Mouse (Mus musculus) granulocyte monocyte progenitor cell, adult 5-6 weeks (primary cell): ENCODE results near the gene Tfap4. TPM values are rescaled to one million over a fixed set of nuclear protein-coding genes. Genes with fewer than 3 reads are reported as not detected.

ENCODE experiments used
- ATAC-seq: replicated peaks from 2 replicates; pipeline ENCODE4 v1.8.0; 2016; ENCODE audit warnings: mild to moderate bottlenecking, moderate TSS enrichment, inconsistent platforms; ENCODE audit not compliant: poor library complexity, severe bottlenecking
- total RNA-seq, 2 experiments: library from RNA; stranded (forward) in 1 of 2; stranded (reverse) in 1 of 2; fragments of 200-712, 200-1000 nt in 1 of 2; fragments of >200 nt in 1 of 2; fragmentation: Nextera tagmentation in 1 of 2; gene quantifications; 2 replicates each; pipeline ENCODE4 v1.2.3; 2014 to 2017

Tfap4 gene
- total RNA-seq, 2 experiments from 2014 or later: 46.6 to 47.6 TPM

DNA sequence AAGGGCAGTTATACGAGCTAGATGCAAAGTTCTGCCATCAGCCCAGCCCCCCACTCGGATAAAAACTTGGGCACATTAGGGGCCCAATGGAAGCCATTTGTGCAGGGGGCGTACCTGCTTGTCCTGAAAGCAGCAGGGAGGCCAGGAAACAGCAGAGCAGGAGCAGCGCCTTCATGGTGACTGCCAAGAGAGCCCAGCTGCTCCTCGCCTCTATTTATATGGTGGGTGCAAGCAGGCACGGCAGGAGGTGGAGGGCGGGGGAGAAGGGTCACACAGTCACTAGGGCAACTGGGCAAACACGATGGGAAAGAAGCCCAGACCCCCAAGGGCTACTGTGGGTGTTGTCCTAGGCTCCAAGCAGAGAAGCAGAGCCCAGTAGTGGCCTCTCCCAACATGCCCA is 36.8 kb downstream of the Tfap4 start:
- ATAC-seq: no peak

DNA sequence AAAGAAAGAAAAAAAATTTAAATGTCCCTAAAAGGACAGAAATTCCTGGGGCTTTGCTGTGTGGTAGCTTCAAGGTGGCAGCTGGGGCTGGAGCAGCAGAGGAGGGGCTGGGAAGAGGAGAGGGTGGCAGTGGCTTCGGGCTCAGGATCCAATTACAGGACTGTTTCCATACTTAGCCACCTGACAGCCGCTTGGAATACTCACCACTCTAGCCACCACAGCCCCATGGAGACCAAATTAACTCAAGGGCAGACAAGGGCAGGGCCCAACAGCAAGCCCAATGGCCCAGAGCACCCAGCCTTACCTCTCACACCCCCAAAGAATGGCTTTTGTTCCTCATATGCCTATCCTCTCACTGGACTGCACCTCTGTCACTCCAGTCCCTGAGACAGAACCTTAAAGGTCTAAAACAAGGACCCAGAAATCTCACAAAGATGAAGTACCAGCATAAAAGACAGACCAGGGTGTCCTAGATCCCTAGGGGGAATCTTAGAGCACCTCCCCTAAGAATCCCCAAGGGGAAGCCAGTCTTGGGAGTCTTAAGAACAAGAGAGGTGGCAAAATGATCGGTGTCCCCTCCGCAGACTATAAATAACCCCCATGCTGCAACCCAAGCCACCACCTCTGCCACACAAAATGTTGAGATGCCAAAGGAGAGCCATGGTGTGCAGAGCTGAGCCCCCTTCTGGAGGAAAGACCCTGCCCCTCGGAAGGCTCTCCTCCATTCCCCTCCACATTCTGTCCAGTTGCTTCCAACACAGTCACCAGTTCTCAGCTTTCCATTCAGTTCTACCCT is 37.7 kb downstream of the Tfap4 start:
- ATAC-seq: no peak

DNA sequence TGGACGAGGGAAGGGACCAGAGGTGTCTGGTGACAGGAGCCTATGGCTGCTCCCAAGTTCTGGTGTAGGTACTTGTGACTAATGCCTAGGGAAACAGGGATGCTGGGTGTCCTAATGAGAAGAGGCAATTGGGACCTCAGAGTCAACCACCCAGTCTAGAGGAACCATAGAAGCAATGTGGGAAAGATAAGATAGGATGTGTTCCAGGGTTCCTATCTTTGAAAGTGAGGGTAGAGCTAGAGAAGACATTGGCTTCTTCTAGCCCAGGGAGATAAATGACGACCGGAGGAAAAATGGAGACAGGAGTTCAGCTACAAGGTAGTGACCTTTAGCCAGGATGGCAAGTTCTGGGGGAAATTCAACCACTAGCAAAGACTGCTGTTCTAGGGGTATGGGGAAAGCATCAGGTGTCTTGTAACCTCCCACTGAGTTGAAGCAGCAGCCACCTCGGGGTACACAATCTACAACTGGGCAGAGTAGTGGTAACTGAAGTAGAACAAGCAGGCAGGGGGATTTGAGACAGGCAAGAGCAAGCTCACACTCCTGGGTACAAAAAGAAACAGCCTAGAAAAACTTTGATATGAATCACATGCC is 38.5 kb downstream of the Tfap4 start:
- no peak for ATAC-seq

DNA sequence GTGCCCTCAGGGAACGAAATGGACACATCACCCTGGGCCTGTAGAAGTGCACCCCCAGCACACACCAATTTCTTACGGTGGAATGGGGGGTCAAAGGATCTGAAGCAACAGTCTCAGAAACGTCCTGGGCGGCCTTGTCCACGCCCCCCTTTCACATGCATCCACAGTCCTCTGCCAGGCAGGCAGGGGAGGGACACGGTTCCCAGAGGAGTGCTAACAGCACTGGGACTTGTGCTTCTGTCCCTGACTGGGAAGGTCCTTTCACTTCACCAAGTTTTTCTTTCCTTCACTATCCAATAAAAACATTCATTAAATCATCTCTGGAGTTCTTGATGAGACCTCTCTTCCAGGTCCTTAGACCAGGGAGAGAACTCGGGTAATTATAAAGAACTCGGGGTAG is 39.0 kb downstream of the Tfap4 start:
- no peak for ATAC-seq

DNA sequence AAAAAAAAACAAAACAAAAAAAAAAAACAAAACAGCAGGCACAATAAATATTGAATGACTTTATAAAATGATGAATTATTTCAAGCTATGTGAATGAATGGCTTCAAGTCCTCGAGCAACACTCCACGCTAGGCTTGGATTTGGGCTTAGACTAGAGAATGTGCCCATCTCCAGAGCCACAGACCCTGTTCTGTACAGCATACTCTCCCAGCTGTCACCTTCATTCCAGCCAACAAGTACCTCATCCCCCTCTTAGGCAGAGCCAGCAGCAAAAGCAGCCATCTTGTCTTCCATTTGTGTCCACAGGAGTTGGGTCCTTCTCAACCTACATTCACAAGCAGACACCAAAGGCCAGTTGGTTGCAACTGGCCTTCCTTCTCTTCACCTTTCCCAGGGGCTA is 39.8 kb downstream of the Tfap4 start:
- no peak for ATAC-seq

DNA sequence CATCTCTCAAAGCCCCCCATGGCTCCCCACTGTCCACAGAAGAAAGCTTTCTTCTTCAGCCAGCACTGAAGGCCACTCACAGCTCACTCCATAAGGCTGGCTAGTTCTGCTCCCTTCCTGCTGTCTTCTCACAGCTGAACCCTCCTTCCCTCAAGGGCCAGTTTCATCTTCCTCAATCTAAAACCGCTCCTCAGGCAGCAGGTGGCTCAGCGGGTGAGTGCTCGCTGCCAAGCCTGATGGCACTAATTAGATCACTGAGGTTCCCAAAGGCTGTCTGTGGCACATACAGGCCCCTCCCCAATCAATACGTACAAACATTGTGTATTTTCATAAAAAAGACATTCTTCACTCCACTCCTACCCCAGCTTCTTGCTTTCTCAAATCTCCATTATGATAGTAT is 40.5 kb downstream of the Tfap4 start:
- ATAC-seq: peak; percentile 94

DNA sequence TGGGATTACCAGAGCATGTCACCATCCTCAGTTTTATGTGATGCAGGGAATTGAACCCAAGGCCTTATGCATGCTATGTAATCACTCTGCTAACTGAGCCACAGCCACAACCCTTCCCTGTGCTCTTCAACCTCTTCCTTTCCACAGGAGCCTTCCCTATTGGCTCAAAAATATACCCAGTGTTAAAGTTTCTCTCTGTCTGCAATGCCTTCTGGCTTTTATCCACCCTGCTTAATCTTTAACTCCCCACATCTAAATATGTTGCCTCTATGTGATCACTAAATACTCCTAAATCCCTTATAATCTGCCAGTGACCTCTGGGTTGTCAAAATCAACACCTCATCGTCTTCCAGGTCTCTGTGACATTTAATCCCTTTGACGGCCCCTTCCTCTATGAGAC is 41.7 kb downstream of the Tfap4 start:
- ATAC-seq: no peak

DNA sequence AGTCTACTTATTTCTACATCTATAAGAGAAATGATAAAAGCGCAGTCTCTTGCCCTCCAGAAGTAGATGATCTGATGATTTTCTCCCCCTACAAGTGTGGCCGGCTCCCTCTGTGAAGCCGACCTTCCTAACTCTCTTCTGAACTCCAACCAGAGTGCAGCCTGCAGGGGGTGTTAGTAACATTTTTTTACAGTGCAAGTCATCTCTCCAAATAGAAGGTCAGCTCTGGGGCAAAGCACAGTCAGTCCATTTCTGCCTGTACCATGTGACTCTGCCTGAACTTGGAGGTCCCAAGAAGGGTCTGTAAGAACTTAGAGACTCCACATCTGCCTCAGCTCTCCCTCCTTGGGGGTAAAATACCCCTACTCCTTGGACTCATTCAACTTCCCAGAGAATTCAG is 45.3 kb downstream of the Tfap4 start:
- ATAC-seq: no peak

DNA sequence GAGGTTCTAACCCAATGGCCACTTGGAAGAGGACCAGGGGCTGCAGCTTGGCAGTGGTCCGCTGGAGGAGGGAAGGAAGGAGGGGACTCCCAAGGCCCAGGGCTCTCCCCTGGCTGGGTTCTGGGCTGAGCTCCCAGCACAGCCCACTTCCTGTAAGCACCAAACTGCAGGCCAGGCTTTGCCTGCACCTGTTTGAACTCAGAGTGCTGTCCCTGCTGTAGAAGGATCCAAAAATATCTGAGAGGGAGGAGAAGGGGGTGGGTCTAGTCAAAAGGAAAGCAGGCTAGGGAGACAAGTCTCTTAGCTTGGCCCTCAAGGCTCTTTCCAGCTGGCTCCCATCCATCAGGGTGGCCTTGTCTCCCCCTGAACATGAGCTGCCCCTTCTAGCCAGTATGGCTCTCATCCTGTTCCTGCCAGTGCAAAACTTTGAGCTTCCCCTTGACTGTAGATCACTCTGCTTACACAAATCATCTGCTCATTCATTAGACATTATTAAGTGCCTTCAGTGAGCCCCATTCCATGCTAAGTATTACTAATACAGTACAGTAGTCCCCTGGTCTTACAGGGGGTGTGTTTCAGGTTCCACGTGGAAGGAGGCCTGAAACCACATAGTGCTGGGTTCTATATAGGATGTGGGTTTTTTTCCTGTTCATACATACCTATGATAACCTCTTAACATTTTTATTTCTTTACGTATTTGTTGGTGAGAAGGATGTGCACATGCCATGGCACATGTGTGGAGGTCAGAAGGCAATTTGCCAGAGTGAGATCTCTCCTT is 46.8 kb downstream of the Tfap4 start:
- peak; percentile 59; the same call in 1 of the 2 replicates for ATAC-seq

DNA sequence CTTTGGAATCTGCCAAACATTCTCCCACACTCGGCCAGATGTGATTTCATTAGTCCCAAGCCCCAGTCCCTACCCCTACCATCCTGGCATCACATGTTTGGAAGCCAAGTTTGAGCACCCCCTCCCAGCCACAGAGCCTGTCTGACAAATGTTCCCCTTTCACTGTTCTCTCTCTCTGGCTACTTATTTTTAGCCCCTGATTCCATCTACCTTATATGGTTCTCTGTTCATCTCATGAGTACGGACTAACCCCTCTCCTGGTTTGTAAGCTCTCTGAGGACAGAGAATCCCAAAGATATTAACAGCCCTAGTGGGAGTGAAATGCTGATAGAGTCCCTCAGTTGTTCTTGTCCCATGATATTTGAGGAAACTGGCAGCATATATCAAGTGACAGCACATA is 48.3 kb downstream of the Tfap4 start:
- ATAC-seq: no peak

DNA sequence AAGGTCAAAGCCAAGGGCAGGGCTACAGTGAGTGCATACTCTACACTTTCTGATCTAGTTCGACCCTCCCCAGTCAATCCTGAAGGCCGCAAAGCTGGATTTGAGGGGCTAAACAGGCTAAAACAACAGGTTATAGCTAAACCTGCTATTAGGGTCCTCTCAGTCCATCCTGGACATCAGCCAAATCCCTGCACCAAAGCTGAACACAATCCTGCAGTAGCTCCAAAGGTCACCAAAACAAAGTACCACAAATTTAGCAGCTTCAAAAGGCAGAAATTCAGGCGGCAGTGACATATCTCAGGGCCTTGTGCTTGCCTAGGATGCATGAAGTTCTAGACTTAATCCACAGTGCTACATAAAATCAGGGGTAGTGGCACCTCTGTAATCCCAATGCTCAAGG is 53.5 kb downstream of the Tfap4 start:
- no peak for ATAC-seq

DNA sequence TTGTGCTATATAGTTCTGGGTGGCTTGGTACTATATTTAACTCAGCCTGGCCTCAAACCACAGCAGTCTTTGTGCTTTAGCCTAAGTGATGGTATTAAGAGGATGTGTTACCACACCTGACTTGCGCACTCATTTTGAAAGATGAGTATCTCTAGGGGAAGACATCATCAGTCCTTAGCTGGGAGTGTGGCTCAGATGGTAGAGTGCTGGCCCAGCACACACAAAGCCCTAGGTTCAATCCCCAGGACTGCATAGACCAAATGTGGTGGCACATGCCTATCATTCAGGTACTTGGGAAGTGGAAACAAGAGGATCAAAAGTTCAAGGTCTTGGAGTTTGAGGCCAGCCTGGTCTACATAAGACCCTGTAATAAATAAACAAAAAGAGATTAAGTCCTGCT is 56.2 kb downstream of the Tfap4 start:
- ATAC-seq: 0 out of 2 replicates have a peak, but pooled peaks have one; percentile 35

DNA sequence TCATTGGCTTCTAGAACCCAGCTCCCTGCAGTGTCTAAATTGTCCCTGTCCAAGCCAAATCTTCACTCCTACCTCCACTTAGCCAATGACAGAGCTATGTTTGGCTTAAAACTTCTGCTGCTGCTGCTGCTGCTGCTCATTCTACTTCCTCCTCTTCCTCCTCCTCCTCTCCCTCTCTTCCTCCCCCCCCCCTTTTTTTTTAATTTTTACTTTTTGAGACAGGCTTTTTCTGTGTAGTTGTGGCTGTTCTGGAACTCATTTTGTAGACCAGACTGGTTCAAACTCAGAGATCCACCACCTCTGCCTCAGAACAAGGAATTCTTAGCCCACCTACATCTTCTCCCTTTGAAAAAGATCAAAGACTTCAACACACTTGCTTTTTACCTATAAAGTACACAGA is 57.1 kb downstream of the Tfap4 start:
- ATAC-seq: no peak

DNA sequence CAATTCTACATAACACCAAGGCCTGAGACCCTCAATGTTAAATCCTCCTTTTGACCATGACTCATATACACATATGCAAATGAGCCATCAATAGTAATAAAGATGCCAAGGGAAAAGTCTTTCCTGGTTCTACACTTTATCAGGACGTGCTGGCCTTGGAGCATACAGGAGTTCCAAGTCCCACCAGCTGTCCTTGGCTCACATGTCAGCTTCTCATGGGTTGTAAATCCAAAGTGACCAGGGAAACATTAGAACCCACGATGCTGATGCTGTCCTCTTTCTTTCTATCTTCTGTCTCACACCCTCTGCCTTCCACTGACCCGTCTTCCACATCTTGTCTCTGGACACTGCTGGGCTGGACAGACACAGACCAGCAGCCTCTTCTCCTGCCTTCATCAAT is 58.0 kb downstream of the Tfap4 start:
- no peak for ATAC-seq

DNA sequence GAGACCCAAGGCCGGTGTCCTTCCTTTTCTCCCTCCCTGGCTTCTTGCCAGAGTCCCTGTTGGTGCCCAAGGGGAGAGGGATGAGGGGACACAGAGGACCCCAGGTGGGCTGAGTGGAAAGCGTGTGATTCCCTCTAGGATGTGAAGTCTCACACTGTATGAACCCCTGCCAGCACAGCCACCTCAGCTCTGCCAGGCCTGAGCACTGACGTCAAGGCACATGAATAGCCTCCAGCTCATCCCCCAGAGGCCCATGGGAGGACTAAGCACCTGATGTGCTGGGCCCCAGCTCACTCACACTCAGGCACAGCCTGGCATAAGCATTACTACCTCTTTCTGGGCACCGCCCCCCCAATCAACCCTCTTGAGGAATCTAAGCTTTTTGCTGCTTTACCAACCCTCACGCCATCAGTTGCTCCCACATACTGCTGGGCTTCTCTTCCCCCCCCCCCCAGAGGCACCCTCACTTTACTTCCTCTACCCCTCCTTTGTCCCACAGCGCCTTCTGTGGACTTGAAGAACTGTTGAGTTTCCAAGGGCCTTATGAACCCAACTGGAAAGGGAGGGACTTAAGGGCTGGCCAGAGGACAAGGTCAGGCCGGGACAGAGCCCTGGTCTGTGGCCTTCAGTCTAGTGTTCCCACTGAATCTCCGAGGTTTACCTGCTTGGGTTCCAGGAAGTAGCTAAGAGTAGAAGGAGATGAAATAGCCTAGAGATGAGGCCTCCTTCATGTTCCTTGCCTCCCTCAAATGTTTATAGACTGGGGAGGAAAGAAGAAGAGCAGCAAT is 58.9 kb downstream of the Tfap4 start:
- ATAC-seq: peak; percentile 69

DNA sequence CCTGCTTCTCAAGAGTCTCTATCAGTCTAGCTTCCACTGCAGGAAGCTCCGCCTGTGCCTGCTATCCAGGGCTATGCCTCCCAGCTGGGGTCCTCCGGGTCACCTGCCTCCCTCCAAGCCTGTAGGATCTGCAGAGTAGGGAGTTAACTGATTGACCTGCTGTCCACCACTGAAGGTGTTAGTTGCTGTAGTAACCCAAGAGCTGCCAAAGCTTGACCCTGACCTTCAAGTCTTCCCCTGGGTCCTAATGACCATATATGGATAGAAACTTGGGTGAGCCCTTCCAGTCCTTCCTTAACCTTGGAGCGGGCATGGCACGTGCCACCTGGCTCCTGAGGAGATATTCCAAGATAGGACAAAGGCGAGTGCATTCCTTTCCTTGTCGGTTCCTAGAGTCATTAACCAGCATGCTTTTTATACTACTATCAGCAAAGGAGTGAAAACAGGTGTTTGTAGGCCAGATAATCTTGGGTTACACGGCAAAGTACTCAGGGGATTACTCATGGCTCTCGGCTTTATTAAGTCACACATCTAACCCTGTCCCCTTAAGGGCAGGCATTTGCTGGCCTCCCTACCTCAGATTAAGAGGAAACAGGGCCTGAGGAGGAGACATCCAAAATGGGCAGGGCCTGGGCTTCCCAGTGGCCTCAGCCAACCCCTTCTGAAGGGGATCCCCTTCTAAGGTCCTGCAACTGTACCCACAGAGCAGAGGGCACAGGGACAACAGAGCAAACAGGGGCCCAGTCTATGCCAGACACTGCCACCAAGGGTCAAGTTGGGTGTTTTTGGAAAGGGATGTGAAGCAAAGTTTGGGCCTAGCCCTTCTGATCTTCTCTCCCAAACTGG is 61.7 kb downstream of the Tfap4 start:
- no peak for ATAC-seq

DNA sequence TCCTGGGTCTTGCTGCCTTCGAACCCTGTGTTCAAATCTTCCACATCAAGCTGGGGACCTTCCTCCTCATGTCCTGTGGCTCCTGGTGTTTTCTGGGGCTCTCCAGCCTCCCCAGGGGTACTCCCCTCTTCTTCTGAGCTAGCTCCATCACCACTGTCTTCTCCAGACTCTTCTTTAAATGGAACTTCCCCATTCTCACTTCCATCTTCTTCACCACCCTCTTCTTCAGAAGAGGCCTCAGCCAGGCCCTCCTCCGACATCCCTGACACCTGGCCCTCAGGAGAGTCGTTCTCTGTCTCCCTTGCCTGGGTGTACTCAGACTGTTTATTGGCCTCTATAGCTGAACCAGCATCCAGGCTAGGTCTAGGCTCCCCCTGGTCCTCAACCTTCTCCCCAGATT is 63.2 kb downstream of the Tfap4 start:
- peak; percentile 23; the same call in 1 of the 2 replicates for ATAC-seq

DNA sequence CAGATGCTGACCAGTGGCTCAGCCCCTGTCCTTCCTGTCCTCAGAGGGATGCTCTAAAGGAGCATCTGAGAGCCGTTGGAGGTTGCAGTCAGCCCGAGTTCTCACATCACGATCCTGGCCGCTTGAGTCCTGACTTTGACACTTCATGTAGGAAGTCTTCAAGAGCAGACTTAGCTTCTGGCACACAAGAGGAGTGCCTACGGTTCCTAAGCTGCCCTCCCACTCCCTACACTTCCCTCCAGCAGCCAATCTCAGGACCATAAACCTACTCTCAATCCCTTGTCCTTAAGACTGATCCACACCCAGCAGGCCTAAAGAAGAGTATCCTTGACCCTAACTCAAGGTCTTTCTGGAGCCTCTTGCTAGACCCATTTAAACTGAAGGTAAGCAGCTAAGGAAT is 63.8 kb downstream of the Tfap4 start:
- no peak for ATAC-seq
